Mouse (Mus musculus) heart, adult 18-20 months (tissue): ENCODE measurements around the gene Fbrs. TPM values are rescaled to one million over a fixed set of nuclear protein-coding genes. Genes with fewer than 3 reads are reported as not detected.
"Not testable (repeated sequence)": the region's sequence is repeated elsewhere in the genome, so short reads cannot be mapped to it uniquely, and the experiment has no call there.

Experiments used
- DNase-seq, 2 experiments: peaks; one replicate each; pipeline ENCODE4 v3.0.0; 2021 to 2022; ENCODE audit warnings: mixed read lengths in 1 of 2
- total RNA-seq, 2 experiments: library from RNA; stranded (reverse); gene quantifications; 2 replicates each; pipeline ENCODE4 v1.2.3; 2021

The Fbrs gene
- total RNA-seq, 2 experiments from 2014 or later, result 24.2 to 31.1 TPM

DNA sequence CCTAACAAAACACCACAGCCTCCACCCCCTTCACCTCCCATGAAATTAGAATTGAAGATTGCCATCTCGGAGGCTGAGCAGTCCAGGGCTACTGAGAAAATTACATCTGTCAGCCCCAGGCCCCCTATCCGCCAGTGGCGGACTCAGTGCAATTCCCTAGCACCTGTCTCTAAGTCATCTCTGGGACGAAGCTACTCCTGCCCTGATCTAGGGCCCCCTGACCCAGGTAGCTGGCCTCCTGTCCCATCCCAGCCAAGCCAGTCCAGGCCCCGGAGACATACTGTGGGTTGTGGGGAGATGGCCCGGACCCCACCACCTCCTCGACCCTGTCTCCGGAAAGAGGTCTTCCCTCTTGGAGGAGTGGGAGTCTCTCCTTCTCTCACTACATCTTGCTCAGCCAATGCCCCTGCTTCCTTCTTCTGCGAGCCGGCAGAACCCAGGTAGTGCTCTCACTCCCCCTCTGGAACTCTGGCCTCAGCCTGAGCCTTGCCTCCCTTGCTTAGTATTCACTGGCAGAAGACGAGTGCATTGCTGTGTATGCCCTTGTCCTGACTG is 3.7 kb upstream of the Fbrs start:
- no peak for DNase-seq

GRCm38 (mm10) chr7:127476336-127476735 is 2.7 kb upstream of the Fbrs start:
- DNase-seq, result no peak

GRCm38 (mm10) chr7:127476855-127477254 is 2.1 kb upstream of the Fbrs start:
- DNase-seq, result no peak

DNA sequence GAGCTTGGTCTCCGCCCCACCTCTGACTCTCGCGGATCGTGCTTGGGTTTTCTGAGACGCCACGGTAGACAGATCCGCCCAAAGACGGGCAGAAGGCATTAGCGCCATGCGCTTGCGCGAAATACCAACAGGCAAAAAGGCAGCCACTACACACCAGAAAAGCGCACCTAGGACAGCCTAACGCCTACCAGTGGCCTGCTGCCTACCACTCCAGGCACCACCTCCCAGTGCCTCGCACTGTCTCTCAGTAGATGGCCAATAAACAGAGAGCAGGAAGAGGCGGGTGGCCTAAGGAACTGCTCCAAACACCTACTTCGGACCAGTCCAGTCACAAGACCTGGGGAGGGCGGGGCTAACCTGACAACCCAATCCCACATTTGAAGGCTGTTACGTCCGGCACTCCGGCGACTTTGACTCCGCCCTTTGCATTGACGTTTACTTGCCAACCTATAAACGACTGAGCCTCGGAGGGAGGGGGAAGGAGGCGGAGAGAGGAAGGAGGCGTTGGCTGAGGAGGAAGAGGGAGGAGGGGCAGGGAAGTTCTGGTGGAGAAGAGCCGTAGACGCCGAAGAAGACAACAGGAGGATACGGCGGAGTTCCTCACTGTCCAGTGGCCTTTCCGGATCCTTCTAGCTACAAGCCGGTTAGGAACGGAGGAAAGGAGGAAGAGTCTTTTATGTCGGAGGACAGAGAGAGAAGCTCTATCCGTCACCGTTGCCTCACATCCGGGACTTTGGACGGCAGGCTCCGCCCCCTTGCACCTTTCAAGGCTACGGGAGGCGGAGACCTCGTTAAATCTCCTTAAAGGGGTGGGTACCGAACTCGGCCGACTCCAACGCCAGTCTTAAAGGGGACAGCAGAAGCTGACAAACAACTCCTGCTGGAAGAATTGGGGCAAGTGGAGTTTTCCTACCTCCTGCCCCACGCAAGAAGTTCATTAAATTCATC is 1.0 kb upstream of the Fbrs start:
- DNase-seq, result peak; percentile 99 to 100

GRCm38 (mm10) chr7:127479318-127480225 is 573 bp downstream of the Fbrs start:
- peak; percentile 49 for DNase-seq

- DNase-seq, result peak in 1 of 2 experiments; percentile 33
Observed at GRCm38 (mm10) chr7:127480321-127480720, 1.3 kb downstream of the Fbrs start.

GRCm38 (mm10) chr7:127485416-127485815 is 6.4 kb downstream of the Fbrs start:
- no peak for DNase-seq

DNA sequence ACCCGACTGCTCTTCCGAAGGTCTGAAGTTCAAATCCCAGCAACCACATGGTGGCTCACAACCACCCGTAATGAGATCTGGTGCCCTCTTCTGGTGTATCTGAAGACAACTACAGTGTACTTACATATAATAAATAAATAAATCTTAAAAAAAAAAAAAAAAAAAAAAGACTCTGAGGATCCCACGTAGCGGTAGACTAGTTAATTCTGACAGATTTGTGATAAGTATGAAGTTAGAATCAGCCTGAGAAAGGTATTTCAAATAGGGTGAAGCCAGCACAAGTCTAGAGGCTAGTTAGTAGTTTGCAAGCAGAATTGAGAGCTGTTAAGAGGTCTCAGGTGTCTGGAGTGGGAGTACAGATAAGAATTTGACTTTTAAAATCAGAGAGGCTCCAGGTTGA is 9.4 kb downstream of the Fbrs start:
- not testable (repeated sequence) for DNase-seq

GRCm38 (mm10) chr7:127489982-127490381 is 11.0 kb downstream of the Fbrs start:
- no peak for DNase-seq

GRCm38 (mm10) chr7:127491846-127492245 is 12.8 kb downstream of the Fbrs start:
- DNase-seq, result no peak

DNA sequence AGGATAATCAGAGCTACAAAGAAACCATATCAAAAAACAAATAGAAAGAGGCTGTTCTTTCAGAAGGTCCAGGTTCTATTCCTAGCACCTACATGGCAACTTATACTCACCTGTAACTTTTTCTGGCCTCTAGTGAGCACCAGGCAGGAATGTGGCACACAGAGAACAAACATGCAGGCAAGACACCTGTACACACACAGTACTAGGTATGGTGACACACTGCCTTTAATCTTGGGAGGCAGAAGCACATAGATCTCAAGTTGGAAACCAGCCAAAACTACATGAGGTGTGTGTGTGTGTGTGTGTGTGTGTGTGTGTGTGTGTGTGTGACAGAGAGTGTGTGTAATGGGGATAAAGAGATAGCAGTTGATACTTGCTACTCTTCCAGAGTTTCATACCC is 15.6 kb downstream of the Fbrs start:
- no peak for DNase-seq

DNA sequence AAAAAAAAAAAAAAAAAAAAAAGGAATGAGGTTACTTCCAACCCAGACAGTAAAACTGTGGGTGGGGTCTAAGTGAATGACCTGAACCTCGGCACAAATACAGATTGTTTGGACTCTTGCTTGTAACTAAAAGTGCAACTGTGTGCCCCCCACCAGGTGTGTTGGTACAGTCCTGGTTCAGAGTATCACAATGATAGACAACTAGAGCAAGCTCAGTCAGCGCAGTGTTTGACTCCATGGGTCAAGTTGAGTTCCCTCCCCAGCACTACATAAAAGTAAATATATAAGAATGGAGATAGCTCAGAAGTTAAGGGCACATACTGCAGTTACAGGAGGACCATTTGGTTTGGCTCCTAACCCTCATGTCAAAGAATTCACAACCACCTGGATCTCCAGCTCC is 18.4 kb downstream of the Fbrs start:
- no peak for DNase-seq

- peak; percentile 45 to 50 for DNase-seq
Observed at GRCm38 (mm10) chr7:127498407-127498806, 19.4 kb downstream of the Fbrs start.

DNA sequence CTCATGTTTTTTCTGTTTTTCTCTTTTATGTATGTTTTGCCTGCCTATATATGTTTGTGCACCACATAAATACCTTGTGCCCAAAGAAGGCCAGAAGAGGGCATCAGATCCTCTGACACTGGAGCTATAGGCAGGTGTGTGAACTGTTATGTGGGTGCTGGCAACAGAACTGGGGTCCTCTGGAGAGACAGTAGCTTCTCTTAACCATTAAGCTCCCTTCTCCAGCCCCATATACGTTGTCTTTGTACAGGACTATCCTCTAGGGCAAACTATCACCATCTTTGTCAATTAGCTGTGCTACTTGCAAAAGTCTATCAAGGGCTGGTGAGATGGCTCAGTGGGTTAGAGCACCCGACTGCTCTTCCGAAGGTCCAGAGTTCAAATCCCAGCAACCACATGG is 29.3 kb downstream of the Fbrs start:
- no peak for DNase-seq

- DNase-seq, result not testable (repeated sequence)
Observed at GRCm38 (mm10) chr7:127509830-127510229, 30.8 kb downstream of the Fbrs start.

- no peak for DNase-seq
Observed at GRCm38 (mm10) chr7:127511241-127511640, 32.2 kb downstream of the Fbrs start.

GRCm38 (mm10) chr7:127511808-127512230 is 32.8 kb downstream of the Fbrs start, which contains the start of gene Srcap:
TSS of gene Srcap (plus strand) at chr7:127511983.
- peak; percentile 96 to 98 for DNase-seq

DNA sequence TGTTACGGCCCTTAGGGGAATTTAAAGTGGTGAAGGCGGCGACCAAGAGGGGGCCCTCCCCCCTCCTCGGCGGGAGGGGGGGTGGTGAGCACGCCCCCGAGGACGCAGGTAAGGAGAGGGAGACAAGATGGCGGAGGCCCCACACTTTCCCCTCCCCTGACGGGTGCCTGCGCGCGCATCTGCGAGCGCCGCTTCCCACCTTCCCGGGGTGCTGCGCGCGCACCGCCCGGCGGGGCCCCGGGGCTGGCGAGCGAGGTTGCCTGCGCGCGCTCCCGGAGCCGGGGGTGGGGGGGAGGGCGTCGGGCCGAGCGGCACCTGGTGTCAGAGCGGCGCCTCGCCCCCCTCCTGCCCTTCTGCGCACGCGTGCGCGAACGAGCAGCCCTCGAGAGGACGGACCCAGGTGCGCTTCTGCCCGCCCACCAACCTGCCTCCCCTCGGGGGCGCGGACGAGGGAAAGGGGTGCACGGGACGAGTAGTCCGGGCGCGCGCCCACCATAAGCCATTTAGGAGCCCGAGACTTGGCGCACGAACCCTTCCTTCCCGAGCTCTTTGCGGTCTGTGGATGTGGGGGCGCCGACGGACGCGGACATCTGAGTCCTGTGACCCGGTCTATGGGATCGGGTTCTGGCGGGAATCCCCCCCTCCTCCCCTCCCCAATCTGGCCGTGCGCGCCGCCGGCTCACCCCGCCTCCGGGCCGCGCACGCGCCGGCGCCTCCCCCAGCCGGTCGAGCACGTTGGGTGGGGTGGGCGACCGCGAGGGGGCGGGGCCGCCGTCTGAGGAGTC is 33.4 kb downstream of the Fbrs start:
- peak; percentile 82 to 93 for DNase-seq

DNA sequence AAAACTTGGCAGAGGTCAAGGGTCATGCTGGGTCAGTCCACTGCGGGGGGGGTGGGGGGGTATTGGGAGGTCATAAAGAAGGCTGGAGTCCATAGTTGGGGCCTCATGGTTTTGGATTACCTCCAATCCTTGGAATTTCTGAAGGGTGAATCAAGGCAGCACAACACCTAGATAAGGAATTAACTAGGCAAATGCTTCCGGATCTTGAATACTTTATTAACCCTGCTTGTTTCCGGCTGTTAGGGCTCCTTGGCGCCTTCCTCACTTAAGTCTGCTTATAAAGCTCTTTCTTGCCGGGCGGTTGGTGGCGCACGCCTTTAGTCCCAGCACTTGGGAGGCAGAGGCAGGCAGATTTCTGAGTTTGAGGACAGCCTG is 34.0 kb downstream of the Fbrs start:
- peak in 1 of 2 experiments; percentile 67 for DNase-seq

- peak in 1 of 2 experiments; percentile 4 for DNase-seq
Observed at GRCm38 (mm10) chr7:127513781-127514180, 34.8 kb downstream of the Fbrs start.

- peak; percentile 18 to 21 for DNase-seq
Observed at GRCm38 (mm10) chr7:127515846-127516245, 36.8 kb downstream of the Fbrs start.

DNA sequence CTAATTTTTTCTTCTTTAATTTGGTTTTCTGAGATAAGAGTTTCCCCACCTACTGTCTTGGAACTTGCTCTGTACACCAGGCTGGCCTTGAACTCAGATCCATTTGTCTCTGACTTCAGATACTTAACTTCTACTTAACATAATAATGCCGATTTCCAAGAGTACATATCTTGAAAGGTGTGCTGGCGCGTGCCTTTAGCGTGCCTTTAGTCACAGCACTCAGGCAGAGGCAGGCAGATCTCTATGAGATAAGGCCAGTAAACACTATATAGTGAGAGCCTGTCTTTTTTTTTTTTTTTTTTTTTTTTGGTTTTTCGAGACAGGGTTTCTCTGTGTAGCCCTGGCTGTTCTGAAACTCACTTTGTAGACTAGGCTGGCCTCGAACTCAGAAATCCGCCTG is 37.3 kb downstream of the Fbrs start:
- DNase-seq, result no peak
